Mouse (Mus musculus) liver, adult 2 months (tissue): ENCODE results near the gene Slc45a3. TPM values are rescaled to one million over a fixed set of nuclear protein-coding genes. Genes with fewer than 3 reads are reported as not detected.
A peak's percentile ranks its signal among the peaks of the same experiment; 100 is the strongest.

Experiments
- DNase-seq: peaks from one replicate; pipeline ENCODE4 v3.0.0-alpha.2; 2011; ENCODE audit warnings: low read depth, low spot score; ENCODE audit errors: extremely low read depth
- H3K27ac ChIP-seq: fragments of 200-500 bp; replicated peaks from 2 replicates; pipeline ENCODE4 v1.5.1; 2012; ENCODE audit warnings: low read depth, mild to moderate bottlenecking, control low read depth, inconsistent platforms, low read length; ENCODE audit not compliant: insufficient read depth
- H3K27me3 ChIP-seq: fragments of 200-500 bp; 2 replicates; pipeline ENCODE4 v1.6.1; 2012; ENCODE audit warnings: mild to moderate bottlenecking, moderate library complexity, low read length, inconsistent platforms; ENCODE audit not compliant: control insufficient read depth, insufficient read depth
- H3K36me3 ChIP-seq: fragments of 200-500 bp; 2 replicates; pipeline ENCODE4 v1.6.1; 2012; ENCODE audit warnings: low read length, inconsistent platforms; ENCODE audit not compliant: control insufficient read depth, insufficient read depth
- H3K4me1 ChIP-seq: fragments of 200-500 bp; 2 replicates; pipeline ENCODE4 v1.6.1; 2011; ENCODE audit warnings: low read length; ENCODE audit not compliant: control insufficient read depth, insufficient read depth
- H3K4me3 ChIP-seq: fragments of 200-500 bp; 2 replicates; pipeline ENCODE4 v1.5.1; 2011; ENCODE audit warnings: low read depth, mild to moderate bottlenecking, control low read depth, low read length, moderate library complexity; ENCODE audit not compliant: insufficient read depth
- H3K79me2 ChIP-seq: fragments of 200-500 bp; 2 replicates; pipeline ENCODE4 v1.6.1; 2012; ENCODE audit warnings: inconsistent platforms, mild to moderate bottlenecking, low read length, moderate library complexity; ENCODE audit not compliant: control insufficient read depth, insufficient read depth
- H3K9ac ChIP-seq: fragments of 200-500 bp; 2 replicates; pipeline ENCODE4 v1.6.1; 2012; ENCODE audit warnings: low read depth, mild to moderate bottlenecking, control low read depth, inconsistent platforms, low read length
- CTCF ChIP-seq: fragments of 200-500 bp; IDR thresholded peaks from 2 replicates; pipeline ENCODE4 v1.5.1; 2011; ENCODE audit warnings: low read depth, low read length, control low read depth
- POLR2A ChIP-seq: fragments of 200-500 bp; IDR thresholded peaks from 2 replicates; pipeline ENCODE4 v1.6.1; 2011; ENCODE audit warnings: low read length, control low read depth; ENCODE audit not compliant: insufficient read depth; ENCODE audit errors: extremely low read depth
- WGBS: fragments of 180-500 bp; shearing (Covaris S2); methylation state at CpG from one replicate; pipeline ENCODE4 v1.1.7; 2018; 5-methylcytosine and 5-hydroxymethylcytosine counted together
- polyA plus RNA-seq: library from polyadenylated mRNA; depleted of rRNA; stranded (reverse); fragments of >200 nt; gene quantifications from 2 replicates; pipeline ENCODE4 v1.2.3, GENCODE M21; 2012; rRNA removed
- total RNA-seq: library from RNA; depleted of rRNA; stranded (reverse); fragments of >200 nt; gene quantifications from 2 replicates; pipeline ENCODE4 v1.2.3, GENCODE M21; 2014; rRNA removed

Gene Slc45a3
- total and polyA plus RNA-seq, 2 experiments = 10.0 to 28.0 TPM

GRCm38 (mm10) chr1:132026925-132027646 is 64.3 kb downstream of the Slc45a3 start:
- H3K36me3 ChIP-seq = peaks cover 50% of the 10 kb centered on the region
- no peak overlapping the region for H3K9ac ChIP-seq
- no peaks in the 10 kb centered on the region for H3K4me1 ChIP-seq
- no peak for DNase-seq
- H3K79me2 ChIP-seq = peaks cover 6% of the 10 kb centered on the region; the same call in 1 of the 2 replicates
- H3K27me3 ChIP-seq = no peaks in the 10 kb centered on the region
- no peak overlapping the region for H3K4me3 ChIP-seq
- H3K27ac ChIP-seq = no peak overlapping the region
- 37% methylated on average over 11 of the region's 11 CpGs for WGBS
- TF ChIP-seq POLR2A (no peak), CTCF (no peak)

DNA sequence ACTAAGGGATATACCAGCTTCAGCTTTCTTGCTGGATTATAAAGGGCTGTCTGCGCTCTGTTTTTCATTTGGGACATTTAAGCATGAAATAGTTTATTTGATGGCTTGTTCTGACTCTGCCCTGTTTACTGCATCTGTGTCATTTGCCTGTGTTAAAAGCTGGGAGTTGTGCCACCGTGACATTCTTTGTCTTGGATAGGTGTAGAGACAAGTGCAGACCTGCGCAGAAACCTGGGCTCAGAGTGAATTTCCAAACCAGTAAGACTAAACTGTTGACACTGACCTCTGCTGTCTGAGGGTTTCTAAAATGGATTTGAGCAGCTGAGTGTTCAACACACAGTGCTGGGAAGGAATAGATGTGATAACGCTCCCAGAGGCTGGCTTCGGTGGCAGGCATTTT is 65.2 kb downstream of the Slc45a3 start:
- Histone ChIP-seq H3K27ac (no peak overlapping the region), H3K36me3 (peaks cover 52% of the 10 kb centered on the region), H3K4me3 (no peak overlapping the region), H3K79me2 (peaks cover 3% of the 10 kb centered on the region; the same call in 1 of the 2 replicates), H3K9ac (no peak overlapping the region), H3K4me1 (no peaks in the 10 kb centered on the region), H3K27me3 (no peaks in the 10 kb centered on the region)
- DNase-seq = no peak
- WGBS = 92% methylated on average over 5 of the region's 5 CpGs
- TF ChIP-seq POLR2A (no peak), CTCF (no peak)

DNA sequence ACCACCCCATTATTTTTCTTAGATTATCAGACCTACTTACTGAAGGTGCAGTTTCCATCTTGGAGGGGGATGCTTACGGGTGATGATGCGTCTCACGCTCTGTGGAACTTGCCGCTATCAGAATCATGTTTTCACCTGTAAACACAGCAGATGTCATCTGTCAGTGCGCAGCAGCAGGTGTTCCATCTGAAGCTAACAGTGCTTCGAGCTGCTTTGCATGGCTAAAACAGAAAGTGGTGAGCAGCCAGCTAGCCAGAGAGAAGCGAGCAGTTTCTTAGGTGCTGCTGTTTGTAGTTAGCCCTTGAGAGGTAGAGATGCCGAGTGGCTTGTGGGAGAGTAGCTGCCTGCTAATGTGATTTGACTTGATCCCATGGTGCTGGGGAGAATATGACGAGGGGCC is 65.6 kb downstream of the Slc45a3 start:
- Histone ChIP-seq H3K27me3 (no peaks in the 10 kb centered on the region), H3K9ac (no peak overlapping the region), H3K4me3 (no peak overlapping the region), H3K4me1 (no peaks in the 10 kb centered on the region), H3K27ac (no peak overlapping the region), H3K79me2 (peaks cover 3% of the 10 kb centered on the region; the same call in 1 of the 2 replicates), H3K36me3 (peaks cover 49% of the 10 kb centered on the region)
- TF ChIP-seq CTCF (no peak), POLR2A (no peak)
- 95% methylated on average over 9 of the region's 9 CpGs for WGBS
- DNase-seq = no peak

DNA sequence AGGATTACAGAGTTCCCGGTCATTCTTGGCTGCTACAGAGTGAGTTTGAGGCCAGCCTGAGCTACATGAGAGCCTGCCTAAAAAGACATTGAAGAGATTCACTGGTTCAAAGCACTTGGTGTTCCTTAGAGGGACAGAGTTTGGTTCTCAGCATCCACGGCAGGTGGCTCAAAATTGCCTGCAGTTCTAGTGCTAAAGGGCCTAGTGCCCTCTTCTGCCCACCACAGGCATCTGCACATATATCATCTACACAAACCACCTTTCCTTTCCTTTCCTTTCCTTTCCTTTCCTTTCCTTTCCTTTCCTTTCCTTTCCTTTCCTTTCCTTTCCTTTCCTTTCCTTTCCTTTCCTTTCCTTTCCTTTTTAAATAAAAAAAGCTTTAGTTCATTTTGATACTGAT is 67.8 kb downstream of the Slc45a3 start:
- TF ChIP-seq CTCF = peak; percentile 48
- no peak for TF ChIP-seq POLR2A
- Histone ChIP-seq H3K27me3 (no peaks in the 10 kb centered on the region), H3K9ac (no peak overlapping the region), H3K27ac (no peak overlapping the region), H3K4me3 (no peak overlapping the region), H3K36me3 (peaks cover 38% of the 10 kb centered on the region), H3K79me2 (no peaks in the 10 kb centered on the region), H3K4me1 (no peaks in the 10 kb centered on the region)
- 83% methylated on average over 2 of the region's 2 CpGs for WGBS
- DNase-seq = no peak

DNA sequence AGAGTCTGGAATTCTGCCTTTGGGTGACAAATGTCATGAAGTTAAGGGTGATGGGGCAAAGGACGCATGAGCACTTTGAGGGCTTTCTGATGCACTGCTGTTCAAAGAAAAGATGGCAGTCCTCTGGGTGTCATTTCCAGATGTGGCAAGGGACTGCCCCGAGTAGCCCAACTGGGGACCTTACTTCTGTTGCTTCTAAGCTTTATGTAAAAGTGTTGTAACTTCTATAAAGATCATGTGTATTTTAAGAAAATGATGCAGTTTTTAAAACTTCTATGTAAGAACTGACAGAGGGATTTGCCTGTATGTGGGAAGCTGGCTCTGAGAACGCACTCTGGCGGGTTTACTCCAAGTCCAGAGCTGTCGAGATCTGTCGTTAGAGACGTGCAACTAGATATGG is 69.4 kb downstream of the Slc45a3 start:
- WGBS = 79% methylated on average over 7 of the region's 7 CpGs

More for the DNA sequence above, 69.4 kb downstream of the Slc45a3 start:
- Histone ChIP-seq H3K4me3 (no peak overlapping the region), H3K27me3 (no peaks in the 10 kb centered on the region), H3K79me2 (no peaks in the 10 kb centered on the region), H3K9ac (no peak overlapping the region), H3K36me3 (peaks cover 36% of the 10 kb centered on the region), H3K4me1 (no peaks in the 10 kb centered on the region), H3K27ac (no peak overlapping the region)
- TF ChIP-seq POLR2A (no peak), CTCF (no peak)
- DNase-seq = peak; percentile 35

Other genes with a start within 250 kb of the Slc45a3 start
- under 0.01 TPM in 1 of 2 replicates, not detected in the other for gene Slc26a9, start 218.9 kb upstream of the Slc45a3 start, total RNA-seq
- gene Slc26a9, start 218.9 kb upstream of the Slc45a3 start, polyA plus RNA-seq = not detected in 2 replicates
- gene Pm20d1, start 165.6 kb upstream of the Slc45a3 start, total RNA-seq = 35.5 and 40.5 TPM in 2 replicates
- 62.0 and 78.1 TPM in 2 replicates for gene Pm20d1, start 165.6 kb upstream of the Slc45a3 start, polyA plus RNA-seq
- gene Slc41a1, start 135.5 kb upstream of the Slc45a3 start, total RNA-seq = 1.3 and 1.5 TPM in 2 replicates
- 3.0 and 5.8 TPM in 2 replicates for gene Slc41a1, start 135.5 kb upstream of the Slc45a3 start, polyA plus RNA-seq
- gene Rab29, start 95.7 kb upstream of the Slc45a3 start, total RNA-seq = 16.8 and 18.2 TPM in 2 replicates
- gene Rab29, start 95.7 kb upstream of the Slc45a3 start, polyA plus RNA-seq = 20.2 and 20.7 TPM in 2 replicates
- 46.1 and 52.5 TPM in 2 replicates for gene Nucks1, start 52.4 kb upstream of the Slc45a3 start, total RNA-seq
- 5.1 and 6.0 TPM in 2 replicates for gene Nucks1, start 52.4 kb upstream of the Slc45a3 start, polyA plus RNA-seq
- gene Elk4, start 44.6 kb downstream of the Slc45a3 start, total RNA-seq = 39.4 and 42.1 TPM in 2 replicates
- gene Elk4, start 44.6 kb downstream of the Slc45a3 start, polyA plus RNA-seq = 17.2 and 23.3 TPM in 2 replicates
- 0.09 and 0.13 TPM in 2 replicates for gene Mfsd4a, start 105.1 kb downstream of the Slc45a3 start, total RNA-seq
- 0.12 and 0.21 TPM in 2 replicates for gene Mfsd4a, start 105.1 kb downstream of the Slc45a3 start, polyA plus RNA-seq
- gene Cdk18, start 176.7 kb downstream of the Slc45a3 start, total RNA-seq = 4.7 and 5.3 TPM in 2 replicates
- gene Cdk18, start 176.7 kb downstream of the Slc45a3 start, polyA plus RNA-seq = 29.2 and 33.2 TPM in 2 replicates
- not detected in 2 replicates for gene Lemd1, start 228.5 kb downstream of the Slc45a3 start, total RNA-seq
- gene Lemd1, start 228.5 kb downstream of the Slc45a3 start, polyA plus RNA-seq = not detected in 2 replicates
- gene AC124108.1, start 228.5 kb downstream of the Slc45a3 start, total RNA-seq = not detected in 2 replicates
- gene AC124108.1, start 228.5 kb downstream of the Slc45a3 start, polyA plus RNA-seq = not detected in 2 replicates